Mouse (Mus musculus) liver, postnatal 0 days (tissue): ENCODE results near the gene Zfp334.

Experiments
- CTCF ChIP-seq: sonication (generic); IDR thresholded peaks from 2 replicates; pipeline ENCODE4 v1.5.1; 2016; ENCODE audit warnings: antibody characterized with exemption, low read depth
- EP300 ChIP-seq: IDR thresholded peaks from 2 replicates; pipeline ENCODE4 v1.6.1; 2016; ENCODE audit warnings: antibody characterized with exemption, low read depth, mild to moderate bottlenecking

DNA sequence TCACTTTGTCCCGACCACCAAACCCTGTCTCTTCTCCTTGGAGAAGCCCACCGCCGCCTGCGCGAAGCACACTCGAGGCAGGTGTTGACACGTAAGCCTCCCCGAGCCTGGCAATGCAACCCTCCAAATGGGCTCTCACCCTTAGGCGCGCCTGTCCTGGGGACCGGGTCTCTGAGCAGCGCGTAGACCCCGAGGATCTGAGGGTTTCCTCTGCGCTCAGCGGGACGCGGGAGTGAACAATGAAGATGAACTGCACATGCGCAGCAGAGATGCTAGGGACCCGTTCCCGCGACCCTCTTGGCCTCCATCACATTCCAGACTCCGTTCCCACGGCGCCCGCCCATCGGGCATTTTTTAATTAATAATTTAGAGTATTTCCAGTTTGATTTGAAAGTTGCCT, 19.6 kb downstream of the Zfp334 start, which contains the start of gene Zfp663:
- TF ChIP-seq CTCF (no peak), EP300 (no peak)
